Mouse (Mus musculus) thymus, adult 2 months (tissue): ENCODE measurements around the gene Ltbp1.

Source experiments
- CTCF ChIP-seq: fragments of 200-500 bp; IDR thresholded peaks from 2 replicates; pipeline ENCODE4 v1.5.1; 2012; ENCODE audit warnings: mild to moderate bottlenecking, control low read depth, low read length, moderate library complexity, borderline replicate concordance; ENCODE audit not compliant: control insufficient read depth, poor library complexity, insufficient read depth; ENCODE audit errors: extremely low read depth
- POLR2A ChIP-seq: fragments of 200-500 bp; IDR thresholded peaks from 2 replicates; pipeline ENCODE4 v1.6.1; 2012; ENCODE audit warnings: mild to moderate bottlenecking, low read length, control low read depth, moderate library complexity; ENCODE audit not compliant: control insufficient read depth, poor library complexity, insufficient read depth; ENCODE audit errors: extremely low read depth

DNA sequence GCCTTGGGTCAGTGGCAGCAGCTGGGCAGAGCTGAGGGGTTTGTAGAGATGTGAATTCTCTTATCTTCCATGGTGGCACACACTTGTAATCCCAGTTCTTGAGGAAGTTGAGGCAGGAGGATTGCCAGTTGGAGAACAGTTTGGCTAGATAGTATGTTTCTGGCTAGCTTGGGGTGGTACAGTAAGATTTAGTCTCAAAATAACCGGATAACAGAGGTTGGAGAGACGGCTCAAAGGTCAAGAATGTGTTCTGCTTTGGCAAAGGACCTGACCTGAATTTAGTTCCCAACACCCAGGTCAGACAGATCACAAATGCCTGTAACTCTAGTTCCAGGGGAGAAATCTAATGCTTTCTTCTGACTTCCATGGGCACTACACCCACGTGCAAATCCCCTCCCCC is 15.3 kb downstream of the Ltbp1 start:
- TF ChIP-seq CTCF, result no peak
- no peak for TF ChIP-seq POLR2A
